Mouse (Mus musculus) lung, adult 18-20 months (tissue): ENCODE data around the gene Adamtsl3.

Experiments used
- DNase-seq, 2 experiments: peaks; one replicate each; pipeline ENCODE4 v3.0.0; 2022; ENCODE audit warnings: mixed read lengths in 2 of 2

Adamtsl3 gene

GRCm38 (mm10) chr7:82335211-82336121, at the start of gene Adamtsl3:
Adamtsl3 (plus strand) TSS chr7:82335694.
- peak in 1 of 2 experiments; percentile 46 for DNase-seq

GRCm38 (mm10) chr7:82287242-82287641, 48.3 kb upstream of the Adamtsl3 start:
- DNase-seq = no peak

DNA sequence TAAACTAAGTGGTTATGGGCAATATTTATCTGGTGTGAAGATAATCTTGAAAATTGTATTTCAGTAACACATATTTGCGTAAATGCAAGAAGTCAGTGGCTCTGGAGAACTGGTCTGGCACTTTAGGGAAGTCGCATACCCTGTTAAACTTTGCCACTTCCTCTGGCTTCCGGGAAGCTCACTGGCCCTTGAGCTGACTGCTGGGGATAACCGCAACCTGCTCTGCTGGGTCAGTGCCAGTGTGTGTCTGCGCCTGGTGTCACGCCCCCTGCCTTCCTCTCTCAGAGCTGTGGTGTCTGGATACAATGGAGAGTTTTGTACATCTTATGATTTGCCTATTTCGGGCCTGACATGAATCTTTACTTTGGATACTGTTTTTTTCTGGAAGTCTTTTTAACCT, 42.1 kb upstream of the Adamtsl3 start:
- no peak for DNase-seq

GRCm38 (mm10) chr7:82294083-82294482, 41.4 kb upstream of the Adamtsl3 start:
- DNase-seq = no peak

- DNase-seq = no peak
Measured at GRCm38 (mm10) chr7:82294611-82295010, 40.9 kb upstream of the Adamtsl3 start.

DNA sequence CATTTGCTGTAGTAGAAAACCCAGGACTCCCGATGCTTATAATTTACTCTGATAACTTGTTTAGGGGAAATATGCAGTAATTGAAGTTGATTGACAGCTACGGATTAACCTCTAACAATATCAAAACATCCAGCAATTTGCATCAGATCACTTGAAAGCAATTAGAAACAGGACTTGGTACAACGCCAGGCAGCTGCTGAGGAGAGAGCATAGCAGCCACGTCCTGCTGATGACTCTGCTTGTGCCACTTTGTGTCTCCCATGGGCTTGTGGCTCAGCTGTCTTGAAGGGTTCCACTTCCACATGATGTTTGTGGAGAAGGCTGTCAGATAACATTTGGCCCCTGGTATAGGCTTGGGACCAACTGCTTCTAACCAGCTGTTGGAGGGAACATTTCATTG, 27.1 kb upstream of the Adamtsl3 start:
- no peak for DNase-seq

DNA sequence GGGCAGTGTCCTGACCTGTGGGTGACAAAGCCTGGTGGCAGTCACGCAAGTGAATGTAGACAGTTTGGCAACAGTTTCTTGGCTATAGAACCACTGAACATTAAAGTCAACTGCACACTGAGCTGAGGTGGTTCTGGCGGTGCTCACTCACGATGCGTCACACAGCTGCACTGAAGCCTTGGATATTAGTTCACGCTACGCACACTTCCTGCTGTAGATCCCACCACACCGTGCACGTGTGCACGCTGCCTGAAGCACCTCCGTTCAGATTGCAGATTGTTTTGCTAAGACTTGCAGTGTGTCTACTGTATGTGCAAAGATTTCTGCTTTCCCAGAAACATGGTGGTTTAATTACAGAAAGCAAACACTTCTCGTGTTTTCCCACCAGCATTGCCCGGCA, 17.0 kb upstream of the Adamtsl3 start:
- DNase-seq = no peak

DNA sequence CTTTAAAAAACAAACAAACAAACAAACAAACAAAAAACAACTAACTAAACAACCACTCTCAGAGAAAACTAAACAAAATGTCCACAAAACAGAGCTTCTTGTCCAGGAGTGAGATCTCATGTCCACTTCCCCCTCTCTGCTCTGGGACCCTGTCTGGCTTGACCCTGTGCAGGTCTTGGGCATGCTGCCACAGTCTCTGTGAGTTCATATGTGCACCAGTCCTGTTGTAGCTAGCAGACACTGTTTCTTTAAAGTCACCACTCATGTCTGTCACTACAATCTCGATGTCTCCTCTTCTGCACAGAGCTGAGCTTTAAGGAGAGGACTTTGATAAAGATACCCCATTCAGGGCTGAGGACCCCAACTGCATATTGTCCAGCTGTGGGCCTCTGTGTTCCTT, 8.9 kb upstream of the Adamtsl3 start:
- no peak for DNase-seq

DNA sequence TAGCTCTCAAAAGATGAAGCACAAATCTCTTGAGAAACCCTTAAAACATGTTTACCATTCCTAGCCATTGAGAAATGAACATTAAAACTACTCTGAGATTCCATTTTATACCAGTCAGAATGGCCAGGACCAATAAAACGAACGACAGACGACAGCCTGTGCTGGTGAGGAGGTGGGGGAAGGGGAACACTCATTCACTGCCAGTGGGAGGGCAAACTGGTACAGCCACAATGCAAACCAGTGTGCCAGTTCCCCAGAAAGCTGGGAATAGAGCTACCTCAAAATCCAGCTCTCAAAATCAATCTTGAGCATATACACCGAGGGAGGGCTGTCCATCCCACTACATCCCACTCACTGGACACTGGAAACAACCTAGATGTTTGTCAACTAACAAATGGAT, 8.3 kb upstream of the Adamtsl3 start:
- DNase-seq = no peak

- DNase-seq = no peak
Measured at GRCm38 (mm10) chr7:82327881-82328280, 7.6 kb upstream of the Adamtsl3 start.

DNA sequence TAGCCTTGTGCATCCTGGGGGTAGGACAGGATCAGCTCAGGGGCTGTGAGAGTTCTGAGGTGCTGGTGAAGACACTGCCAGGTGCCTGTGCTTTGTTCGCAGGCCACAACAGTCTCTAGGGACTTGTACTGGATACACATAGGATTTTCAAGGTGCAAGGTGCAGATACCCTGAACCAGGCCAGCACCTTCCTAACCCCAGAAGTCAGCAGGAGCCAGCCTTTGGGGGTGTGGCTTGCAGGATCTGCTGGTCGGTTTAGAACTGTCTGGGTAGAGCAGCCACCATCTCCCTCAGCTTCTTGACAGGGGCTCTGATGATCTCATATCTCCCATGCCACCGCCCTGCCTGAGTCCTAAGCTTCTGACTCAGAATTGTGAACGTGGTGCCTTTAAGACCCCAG, 5.7 kb upstream of the Adamtsl3 start:
- DNase-seq = no peak

GRCm38 (mm10) chr7:82330860-82331259, 4.6 kb upstream of the Adamtsl3 start:
- DNase-seq = no peak

DNA sequence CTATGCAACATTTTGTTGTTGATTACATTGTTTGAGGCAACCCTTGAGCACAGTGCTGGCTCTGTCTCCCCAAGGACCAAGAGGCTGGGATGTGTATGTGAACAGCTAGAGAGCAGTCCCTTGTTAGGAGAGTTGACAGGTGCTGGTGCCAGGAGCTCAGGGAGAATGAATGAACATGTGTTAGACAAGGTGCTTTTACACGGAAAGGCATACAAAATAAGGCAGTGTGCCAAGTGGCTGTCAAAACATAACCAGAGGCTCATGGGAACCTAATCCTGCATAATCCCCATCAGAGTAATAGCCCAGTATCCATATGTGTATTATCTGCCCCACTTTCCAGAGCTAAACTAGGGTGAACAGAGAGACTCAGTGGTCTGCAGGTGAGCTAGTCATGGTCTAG, 1.5 kb upstream of the Adamtsl3 start:
- no peak for DNase-seq

DNA sequence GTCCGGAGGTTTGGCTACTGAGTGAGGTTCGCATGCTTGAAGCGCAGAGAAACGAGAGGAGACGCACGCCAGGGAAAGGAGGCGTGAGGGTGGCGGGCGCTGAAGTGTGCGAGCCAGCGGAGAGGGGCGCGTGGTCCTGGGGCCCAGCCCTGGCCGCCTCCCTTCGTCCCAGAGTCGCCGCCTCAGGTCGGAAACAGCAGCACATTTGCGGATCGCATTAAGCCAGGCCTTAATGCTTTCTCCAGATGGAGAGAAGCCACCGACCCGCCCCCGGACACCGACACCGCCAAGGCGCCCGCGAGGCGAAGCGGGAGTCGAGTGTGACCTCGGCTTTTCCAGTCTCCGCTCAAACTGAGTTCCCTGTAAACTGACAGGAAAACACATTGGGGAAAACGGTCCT, 638 bp downstream of the Adamtsl3 start:
- no peak for DNase-seq

DNA sequence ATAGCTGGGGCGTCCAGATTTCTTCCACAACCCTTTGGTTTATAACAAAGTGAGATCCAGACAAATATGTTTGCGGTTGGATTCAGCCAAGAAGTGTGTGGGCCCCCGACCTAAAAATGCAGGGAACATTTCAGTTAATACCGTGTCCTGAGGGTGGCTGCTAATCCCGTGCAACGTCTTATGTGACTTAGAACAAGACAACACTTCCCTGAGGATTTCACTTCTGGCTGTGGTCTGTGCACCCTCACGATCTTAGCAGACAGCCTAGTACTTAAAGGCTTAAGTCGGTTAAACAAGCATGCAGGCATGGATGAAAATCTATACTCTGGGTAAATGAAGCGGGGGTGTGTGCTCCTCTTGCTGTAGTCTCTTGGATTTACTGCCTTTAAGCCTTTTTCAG, 2.6 kb downstream of the Adamtsl3 start:
- DNase-seq = no peak

DNA sequence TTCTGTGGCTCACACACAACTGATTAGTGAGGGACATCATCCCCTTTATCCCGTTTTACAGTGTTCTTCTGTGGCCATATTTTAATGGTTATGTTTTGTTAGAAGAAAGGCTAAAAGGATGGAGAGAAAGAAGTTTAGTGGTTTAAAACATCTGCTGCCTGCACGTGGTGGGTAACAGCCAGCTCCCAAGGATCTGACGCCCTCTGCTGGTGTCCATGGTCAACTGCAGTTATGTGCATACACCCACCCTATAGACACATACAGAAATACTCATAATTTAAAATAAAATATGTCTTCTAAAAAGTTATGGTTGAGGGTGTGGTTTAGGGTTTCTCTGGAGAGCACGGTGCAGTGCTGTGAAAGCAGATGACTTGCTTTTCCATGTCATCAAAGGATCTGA, 3.0 kb downstream of the Adamtsl3 start:
- no peak for DNase-seq

DNA sequence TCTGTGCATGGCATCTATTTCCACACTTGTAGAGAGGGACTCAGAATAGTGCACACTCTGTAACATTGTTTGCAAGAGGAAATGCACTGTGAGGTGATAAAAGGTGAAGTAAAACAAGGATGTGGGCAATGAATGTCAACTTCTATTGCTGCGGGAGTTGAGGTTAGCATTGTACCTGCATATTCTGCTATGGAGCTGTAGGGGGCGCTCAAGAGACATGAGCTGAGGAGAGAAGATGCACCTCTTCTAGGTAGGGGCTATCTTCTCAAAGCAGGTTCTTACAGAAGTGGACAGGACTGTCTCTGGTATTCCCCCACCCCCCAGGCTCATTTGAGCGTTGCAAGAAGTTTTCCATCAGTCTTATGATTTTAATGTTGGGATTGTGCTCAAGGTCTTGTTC, 3.7 kb downstream of the Adamtsl3 start:
- DNase-seq = no peak

GRCm38 (mm10) chr7:82341476-82341875, 6.0 kb downstream of the Adamtsl3 start:
- DNase-seq = no peak

DNA sequence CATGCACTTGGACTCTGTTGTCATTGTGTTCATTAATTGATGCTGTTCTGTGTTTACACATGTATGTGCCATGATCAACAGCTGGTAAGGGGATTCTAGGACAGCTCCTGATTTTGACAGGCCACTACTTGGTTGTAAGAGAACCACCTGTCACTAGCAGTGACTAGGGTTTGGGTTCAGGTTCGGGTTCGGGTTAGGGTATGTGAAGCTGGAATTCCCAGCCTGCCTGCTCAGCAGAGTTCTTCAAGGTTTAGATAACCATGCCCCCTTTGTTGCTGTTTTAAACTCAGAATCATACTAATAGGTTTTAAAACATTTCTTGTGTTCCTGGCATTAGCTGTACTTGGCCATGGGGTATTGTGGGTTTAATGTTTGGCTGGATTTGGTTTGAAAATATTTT, 11.2 kb downstream of the Adamtsl3 start:
- no peak for DNase-seq

DNA sequence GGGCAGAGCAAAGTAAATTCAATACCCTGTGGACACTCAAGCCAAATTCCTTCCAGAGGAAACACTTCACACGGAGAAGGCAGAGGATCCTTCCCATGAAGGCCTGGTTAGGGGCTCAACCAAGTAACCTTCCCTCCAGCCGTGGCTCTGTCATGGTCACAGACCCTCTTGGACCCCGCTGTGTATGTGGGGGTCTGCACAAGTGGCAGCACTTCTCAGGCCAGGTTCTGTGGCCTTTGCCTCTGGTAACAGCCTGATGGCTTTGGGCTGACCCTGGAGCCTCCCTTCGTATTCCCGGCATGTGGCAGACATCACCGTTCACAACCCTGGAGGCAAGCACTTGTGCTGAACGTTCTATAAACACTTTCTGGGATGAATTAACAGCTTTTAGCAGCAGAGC, 14.3 kb downstream of the Adamtsl3 start:
- DNase-seq = no peak

GRCm38 (mm10) chr7:82350421-82350820, 14.9 kb downstream of the Adamtsl3 start:
- DNase-seq = no peak

DNA sequence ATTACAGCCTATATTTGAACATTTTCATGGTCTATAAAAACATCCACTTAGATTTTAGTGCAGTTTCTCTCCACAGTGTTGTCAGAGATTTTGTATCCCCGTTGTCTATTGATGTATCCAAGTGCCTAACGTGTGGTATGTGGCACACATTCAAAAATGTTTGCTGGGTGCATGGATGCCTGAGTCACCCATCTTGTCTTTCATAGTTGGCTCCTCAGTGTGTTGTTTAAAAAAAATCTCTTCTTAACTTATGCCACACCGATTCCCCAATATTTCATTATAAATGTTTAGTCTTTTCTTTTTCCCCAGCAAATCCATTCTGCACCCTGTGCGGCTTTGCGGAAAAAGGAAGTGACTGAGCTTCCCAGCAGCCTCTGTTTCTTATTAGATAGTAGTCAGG, 23.7 kb downstream of the Adamtsl3 start:
- no peak for DNase-seq

- DNase-seq = no peak
Measured at GRCm38 (mm10) chr7:82359674-82360073, 24.2 kb downstream of the Adamtsl3 start.

DNA sequence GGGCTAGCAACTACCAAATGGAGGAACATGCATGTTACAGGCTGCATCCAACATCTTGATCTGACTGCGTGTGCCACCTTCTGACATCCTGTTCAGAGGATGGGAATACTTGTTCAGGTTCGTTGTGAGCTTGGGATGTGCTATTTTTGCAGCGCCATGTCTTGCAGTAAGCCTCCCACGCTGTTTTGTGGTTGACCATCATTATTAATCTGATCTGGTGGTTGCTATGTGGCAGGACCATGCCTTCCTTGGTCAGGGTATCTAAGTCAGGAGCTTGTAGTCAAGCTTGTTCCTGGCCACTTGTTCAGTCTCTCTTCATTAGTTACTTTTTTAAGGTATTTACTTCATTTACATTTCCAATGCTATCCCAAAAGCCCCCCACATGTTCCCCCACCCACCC, 24.7 kb downstream of the Adamtsl3 start:
- no peak for DNase-seq

DNA sequence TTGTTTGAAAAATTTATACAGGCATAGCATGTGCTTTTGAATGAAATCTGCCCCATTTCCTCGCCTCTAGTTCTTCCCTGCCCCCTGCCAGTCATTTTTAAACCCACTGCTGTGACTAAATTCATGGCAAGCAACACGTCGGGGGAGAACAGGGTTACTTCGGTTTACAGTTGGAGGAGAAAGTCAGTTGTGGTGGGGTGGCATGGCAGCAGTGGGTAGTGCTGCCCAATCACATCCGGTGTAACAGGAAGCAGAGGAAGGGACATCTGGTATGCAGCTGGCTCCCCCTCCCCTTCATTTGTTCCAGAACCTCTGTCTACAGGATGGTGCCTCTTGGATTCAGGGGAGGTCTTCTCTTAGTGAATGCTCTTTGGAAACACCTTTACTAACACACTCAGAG, 25.6 kb downstream of the Adamtsl3 start:
- no peak for DNase-seq
